Mouse (Mus musculus): ENCODE results near the gene Prdm15. TPM values are rescaled to one million over a fixed set of nuclear protein-coding genes. Genes with fewer than 3 reads are reported as not detected.

Gene Prdm15
- polyA plus RNA-seq, 1 experiment from 2014 or later, result 9.5 TPM

Small RNA genes within 50 kb of the gene (microRNA-seq; reads per million reads assigned to microRNA genes)
- gene Mir6964, result not detected

Other genes starting within 250 kb of the Prdm15 start
- not detected in 2 replicates for gene Tmprss2, start 240.7 kb downstream of the Prdm15 start, polyA plus RNA-seq (2014; fragmentation: Nextera tagmentation; extraction: Ambion mirVana)
- 0.67 TPM in 2 replicates for gene Ripk4, start 88.1 kb downstream of the Prdm15 start, polyA plus RNA-seq (2014; fragmentation: Nextera tagmentation; extraction: Ambion mirVana)
- gene C2cd2, start 110.7 kb upstream of the Prdm15 start, polyA plus RNA-seq (2014; fragmentation: Nextera tagmentation; extraction: Ambion mirVana), result 10.2 and 12.4 TPM in 2 replicates
- 12.5 TPM in 2 replicates for gene Zbtb21, start 110.8 kb upstream of the Prdm15 start, polyA plus RNA-seq (2014; fragmentation: Nextera tagmentation; extraction: Ambion mirVana)
- gene B230307C23Rik, start 145.5 kb upstream of the Prdm15 start, polyA plus RNA-seq (2014; fragmentation: Nextera tagmentation; extraction: Ambion mirVana), result 27.3 and 31.0 TPM in 2 replicates
- gene A630089N07Rik, start 230.6 kb upstream of the Prdm15 start, polyA plus RNA-seq (2014; fragmentation: Nextera tagmentation; extraction: Ambion mirVana), result 12.6 and 14.4 TPM in 2 replicates

All from forebrain, embryonic 14.5 days (tissue).